Mouse (Mus musculus) cerebellum, adult (tissue): ENCODE results near the gene Cnn2.

ENCODE experiments used
- ATAC-seq: cut with Nextera tagmentation; 2 replicates; pipeline ENCODE4 v1.9.2; 2017; ENCODE audit warnings: mild to moderate bottlenecking, moderate library complexity, mixed read lengths; ENCODE audit not compliant: insufficient number of reproducible peaks, low FRiP score, low TSS enrichment

Gene Cnn2

DNA sequence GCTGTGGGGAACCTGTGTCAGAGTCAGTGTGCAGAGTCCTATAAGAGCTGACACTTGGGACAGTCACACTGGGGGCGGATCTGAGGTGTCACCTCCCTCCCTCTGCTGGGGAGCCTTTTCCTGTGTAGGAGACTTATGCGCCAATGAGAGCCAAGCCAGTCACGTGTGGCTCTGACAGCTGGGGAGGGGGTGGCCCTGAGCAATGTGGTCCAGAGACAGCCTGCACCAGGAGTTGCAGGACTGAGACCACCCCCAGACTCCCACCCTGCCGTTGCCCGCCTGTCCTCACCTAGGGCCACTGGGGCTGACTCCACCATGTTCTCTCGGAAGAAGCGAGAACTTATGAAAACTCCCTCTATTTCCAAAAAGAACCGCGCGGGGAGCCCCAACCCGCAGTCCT is 28.1 kb downstream of the Cnn2 start, which contains the start of gene Arhgap45:
Gene Arhgap45, plus strand, starts transcription at position 143 of the 400 bp plus-strand sequence.
- no peak for ATAC-seq

DNA sequence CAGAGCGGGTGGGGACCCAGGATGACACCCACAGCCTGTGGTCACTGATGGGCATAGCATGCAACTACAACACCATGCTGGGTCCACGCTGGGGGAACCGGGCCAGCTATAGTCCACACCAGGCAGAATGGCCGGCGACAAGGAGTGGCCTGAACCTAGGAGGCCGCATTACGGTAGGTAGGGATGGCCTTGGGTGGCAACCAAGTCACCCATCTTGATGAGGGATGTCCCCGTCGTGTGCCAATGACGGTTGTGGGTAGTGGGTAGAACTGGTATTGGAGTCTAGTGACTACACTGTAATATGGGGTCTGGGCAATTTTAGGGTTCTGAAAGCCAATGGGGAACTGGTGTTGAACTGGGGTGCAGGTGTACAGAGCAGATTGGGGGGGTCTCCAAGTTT is 28.5 kb downstream of the Cnn2 start:
- ATAC-seq, result no peak

DNA sequence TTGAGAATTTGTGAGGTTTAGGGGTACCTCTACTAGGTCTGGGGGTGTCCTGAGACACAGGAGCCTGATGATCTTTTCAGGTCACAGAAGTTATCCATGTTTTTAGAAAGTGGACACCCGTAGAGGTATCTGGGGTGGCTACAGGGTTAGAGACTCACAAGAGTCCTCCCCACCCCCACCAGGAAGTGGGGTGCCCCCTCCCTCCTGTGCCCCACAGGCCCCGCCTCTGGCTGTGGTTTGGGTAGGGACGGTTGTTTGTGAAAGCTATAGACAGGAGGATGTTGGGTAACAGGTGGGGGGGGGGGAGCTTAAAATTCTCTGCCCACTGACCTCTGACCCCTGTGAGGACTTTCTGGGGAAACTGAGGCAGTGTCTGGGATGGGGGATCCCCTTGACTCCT is 29.0 kb downstream of the Cnn2 start:
- no peak for ATAC-seq

DNA sequence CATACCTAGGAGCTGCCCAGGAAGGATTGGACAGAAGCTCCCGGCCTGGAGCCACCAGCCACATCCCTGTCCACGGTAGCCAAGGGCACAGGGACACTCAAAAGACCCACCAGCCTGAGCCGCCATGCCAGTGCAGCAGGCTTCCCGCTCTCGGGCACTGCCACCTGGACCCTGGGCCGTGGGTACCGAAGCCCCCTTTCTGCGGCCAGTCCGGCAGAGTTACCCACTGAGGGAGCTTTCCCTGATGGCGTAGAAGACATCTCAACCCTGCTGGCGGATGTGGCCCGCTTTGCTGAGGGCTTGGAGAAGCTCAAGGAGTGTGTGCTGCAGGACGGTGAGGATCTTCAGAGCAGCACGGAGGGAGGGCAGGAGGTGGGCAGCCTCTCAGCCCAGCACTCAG is 29.4 kb downstream of the Cnn2 start:
- no peak for ATAC-seq

DNA sequence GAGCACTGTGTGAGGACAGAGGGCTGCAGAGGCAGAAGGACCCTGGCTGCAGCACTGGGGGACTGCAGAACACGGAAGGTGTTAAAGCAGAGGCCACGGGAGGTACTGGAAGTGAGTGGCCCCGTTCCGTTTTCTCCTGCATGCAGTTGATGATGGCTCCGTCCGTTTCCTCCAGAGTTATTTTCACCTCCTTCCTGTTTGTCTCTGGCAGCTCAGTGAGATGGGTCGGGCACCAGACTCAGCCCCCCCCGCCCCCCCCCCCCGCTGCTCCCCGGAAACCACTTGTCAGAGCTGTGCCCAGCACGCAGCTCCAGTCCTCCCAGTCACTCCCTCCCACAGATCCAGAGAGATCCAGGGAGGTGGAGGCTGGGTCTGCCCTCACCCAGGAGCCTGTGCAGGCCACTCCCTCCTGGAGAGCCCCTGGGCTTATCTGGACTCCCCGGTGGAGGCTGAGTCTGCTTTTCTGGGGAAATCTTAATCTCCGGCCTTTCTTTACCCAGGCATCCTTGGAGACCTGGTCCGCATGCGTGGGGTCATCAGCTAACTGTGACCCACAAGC is 30.4 kb downstream of the Cnn2 start:
- no peak for ATAC-seq

DNA sequence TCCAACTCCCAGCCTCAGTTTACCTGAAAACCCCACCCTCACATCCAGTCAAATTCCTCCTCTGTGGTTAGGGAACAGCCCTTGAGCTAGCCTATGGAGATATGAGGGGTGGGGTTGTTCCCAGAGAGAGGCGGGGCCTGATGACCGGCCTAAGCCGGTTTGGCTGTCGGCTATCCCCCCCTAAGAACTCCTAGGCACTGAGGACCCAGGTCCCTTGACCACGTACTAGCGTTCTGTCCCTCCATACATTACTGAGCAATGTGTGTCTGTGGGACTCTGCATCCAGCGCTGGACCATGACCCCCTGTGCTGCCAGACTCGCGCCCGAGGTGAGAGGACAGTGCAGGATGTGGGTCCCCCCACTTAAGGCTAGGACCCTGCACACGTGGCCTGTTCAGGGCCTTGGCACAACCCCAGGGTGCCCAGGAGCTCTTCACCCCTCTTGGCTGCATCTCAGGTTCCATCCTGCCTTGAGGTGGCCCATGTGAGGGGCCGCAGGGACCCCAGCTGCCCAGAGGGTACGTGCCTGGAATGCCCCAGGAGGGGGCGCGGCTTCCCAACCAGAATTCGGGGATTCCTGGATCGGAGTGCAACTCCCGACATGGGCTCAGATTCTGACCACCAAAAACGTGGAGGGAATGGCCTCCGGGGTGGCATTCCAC is 31.2 kb downstream of the Cnn2 start:
- ATAC-seq, result no peak

DNA sequence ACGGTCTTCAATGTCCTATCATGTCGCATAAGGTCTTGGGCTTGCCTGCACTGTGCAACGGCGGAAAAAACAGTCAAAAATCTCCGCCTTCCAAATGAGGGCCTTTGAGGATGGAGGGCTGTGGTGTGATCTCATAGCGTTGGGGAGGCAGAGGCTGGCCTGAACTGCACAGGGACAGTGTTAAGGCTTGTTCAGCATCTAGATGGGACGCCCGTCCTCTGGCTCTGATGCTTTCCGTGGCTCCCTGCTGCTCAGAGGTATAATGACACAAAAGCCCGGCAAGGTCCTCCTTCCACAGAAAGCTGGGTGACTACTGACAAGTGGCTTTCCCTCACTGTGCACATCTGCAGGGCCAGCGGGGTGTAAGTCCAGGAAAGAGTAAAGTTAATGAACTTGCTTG is 31.8 kb downstream of the Cnn2 start:
- no peak for ATAC-seq

DNA sequence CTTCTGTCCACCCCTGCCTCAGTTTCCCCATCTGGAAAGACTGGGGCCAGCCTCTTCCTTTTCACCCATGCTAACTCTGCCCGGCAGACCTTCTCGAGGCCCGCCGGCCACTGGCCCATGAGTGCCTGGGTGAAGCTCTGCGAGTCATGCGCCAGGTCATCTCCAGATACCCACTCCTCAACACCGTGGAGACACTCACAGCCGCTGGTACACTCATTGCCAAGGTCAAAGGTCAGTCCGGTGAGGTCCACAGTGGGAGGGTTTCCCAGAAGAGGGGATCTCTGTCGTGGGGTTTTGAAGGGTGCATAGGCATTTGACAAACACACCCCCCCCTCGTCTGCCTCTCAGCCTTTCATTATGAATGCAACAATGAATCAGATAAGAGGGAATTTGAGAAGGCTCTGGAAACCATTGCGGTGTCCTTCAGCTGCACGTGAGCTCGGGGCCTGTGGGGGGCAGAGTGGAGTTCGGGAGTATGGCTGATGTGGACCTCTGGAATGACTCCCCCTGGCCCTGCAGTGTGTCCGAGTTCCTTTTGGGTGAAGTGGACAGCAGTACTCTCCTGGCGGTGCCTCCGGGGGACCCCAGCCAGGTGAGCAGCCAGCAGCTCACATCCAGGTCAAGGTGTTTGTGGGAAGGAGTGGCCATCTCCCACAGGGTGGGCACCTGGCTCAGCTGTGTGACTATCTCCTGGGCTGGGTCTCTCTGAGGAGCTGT is 32.4 kb downstream of the Cnn2 start:
- no peak for ATAC-seq

DNA sequence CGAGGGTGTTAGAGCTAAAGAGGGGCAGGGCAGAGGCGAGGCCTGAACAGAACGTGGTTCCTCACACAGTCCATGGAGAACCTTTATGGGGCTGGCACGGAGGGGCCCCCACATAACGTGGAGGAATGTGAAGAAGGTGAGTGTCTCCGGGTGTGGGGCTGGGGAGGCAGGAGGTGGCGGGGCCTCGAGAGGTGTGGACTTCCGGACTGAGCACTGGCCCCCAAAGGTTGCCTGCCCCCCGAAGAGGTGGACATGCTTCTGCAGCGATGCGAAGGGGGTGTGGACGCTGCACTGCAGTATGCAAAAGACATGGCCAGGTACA is 32.9 kb downstream of the Cnn2 start:
- ATAC-seq, result no peak

DNA sequence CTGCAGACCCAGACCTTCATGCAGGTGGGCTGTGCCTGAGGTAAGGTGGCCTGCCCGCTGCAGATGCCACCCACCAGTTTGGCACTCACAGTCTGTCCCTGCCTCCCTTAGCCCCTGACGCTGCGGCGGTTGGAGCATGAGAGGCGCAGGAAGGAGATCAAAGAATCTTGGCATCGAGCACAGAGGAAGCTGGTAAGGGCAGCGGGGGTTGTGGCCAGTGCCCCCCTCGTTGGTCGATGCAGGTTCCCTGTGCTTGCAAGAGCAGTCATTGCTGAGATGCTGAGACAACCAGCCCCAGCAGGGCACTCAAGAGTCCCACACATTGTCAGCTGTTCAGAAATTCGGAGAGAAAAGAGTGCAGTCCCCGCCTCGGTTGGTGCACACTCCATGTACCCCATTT is 33.8 kb downstream of the Cnn2 start:
- no peak for ATAC-seq

DNA sequence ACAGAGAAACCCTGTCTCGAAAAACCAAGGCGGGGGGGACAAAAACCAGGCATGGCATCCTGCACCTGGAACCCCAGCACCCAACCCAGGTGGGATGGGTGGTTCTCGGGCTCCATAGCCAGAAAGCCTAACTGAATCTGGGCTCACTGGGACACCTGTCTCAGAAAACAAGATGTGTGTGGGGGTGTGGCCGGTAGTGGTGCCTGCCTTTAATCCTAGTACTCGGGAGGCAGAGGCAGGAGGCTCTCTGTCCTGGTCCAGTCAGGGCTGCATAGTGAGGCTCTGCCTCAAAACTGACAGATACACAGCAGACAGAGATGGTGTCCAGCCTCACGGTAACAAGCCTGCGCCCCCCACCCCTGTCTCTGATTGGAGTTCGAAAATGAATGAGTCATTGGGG is 34.4 kb downstream of the Cnn2 start:
- ATAC-seq, result no peak

DNA sequence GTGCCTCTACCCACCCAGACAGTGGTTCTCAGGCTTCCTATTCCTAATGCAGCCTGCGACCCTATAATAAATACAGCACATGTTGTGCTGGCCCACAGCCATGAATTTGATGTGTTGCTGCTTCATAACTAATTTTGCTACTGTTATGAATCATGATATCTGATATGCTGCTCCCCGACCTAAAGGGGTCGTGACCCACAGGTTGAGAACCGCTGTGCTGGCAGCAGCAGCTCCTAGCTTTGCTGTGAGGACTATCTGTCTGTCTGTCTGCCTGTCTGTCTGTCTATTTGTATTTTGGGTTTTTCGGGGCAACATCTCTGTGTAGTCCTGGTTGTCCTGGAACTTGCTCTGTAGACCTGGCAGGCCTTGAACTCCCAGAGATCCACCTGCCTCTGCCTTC is 35.4 kb downstream of the Cnn2 start:
- no peak for ATAC-seq

DNA sequence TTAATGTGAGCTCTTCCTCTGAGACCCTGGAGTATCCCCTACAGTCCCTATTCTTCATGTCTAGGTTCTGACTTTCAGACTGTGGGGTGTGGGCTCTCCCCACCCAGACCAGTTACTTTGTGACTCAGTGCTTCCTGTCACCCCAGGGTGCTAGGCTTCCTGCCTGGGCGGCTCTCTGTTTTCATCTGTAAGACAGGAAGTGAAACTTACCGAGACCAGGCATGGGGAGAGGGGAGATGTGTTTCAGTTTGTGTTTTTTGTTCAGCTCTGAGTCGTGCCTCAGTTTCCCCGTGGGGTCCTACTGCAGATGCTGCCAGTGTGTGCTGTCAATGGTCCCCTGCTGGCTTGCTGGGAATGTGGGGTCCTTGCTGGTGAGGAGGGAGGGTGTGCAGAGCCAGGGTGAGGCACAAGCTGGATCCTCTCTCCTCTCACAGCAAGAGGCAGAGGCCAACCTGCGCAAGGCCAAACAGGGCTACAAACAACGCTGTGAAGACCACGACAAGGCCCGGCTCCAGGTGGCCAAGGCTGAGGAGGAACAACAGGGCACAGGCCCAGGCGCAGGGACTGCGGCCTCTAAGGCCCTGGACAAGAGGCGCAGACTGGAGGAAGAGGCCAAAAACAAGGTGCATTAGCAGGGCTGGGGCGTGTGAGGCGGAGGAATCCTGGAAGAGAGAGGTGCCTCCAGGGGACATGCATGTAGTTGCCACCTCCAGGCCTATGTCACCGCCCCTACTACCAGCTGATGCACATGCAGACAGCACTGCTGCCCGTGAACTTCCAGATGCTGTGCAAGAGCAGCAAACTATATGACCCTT is 36.1 kb downstream of the Cnn2 start:
- no peak for ATAC-seq

DNA sequence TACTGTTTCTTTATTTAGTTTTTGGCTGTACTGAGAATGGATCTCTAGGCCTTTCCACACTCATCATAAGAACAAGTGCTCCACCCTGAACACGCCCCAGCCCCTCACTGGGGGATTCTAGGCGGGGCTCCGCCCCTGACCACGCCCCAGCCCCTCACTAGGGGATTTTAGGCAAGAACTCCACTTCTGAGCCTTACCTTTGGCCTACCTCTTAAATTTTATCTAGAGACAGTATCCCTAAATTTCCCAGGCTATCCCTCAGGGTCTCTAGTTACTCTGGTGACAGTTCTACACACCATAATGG is 36.6 kb downstream of the Cnn2 start:
- ATAC-seq, result no peak

DNA sequence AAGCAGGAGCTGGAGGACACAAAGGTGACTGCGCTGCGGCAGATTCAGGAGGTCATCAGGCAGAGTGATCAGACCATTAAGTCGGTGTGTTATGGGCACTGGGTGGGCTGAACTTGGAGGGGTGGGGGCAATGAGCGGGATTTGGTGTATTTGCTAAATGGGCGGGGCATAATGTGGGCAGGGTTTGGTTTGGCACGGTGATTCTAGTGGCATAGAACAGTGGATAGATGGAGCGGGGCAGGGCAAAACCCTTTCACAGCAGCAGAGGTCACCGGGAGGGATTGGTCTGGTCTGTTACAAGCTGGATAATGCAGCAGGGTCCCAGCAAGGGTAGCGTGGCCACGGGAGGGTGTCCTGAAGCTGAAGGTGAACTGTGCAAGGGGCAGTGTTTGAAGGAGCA is 37.1 kb downstream of the Cnn2 start:
- no peak for ATAC-seq

DNA sequence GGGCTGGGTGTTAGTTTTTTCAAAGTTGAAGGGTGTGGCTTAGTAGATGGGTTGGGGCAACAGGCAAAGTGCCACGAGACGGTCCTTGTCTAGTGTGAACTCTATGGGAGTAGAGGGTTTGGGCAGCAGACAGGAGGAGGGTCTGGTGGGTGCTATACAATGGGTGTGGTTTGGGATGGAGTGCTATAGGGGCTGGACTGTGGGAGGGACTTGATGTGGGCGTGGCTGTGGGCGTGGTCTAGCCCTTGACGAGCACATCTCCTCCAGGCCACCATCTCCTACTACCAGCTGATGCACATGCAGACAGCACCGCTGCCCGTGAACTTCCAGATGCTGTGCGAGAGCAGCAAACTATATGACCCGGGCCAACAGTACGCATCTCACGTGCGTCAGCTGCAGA is 37.5 kb downstream of the Cnn2 start:
- ATAC-seq, result no peak

DNA sequence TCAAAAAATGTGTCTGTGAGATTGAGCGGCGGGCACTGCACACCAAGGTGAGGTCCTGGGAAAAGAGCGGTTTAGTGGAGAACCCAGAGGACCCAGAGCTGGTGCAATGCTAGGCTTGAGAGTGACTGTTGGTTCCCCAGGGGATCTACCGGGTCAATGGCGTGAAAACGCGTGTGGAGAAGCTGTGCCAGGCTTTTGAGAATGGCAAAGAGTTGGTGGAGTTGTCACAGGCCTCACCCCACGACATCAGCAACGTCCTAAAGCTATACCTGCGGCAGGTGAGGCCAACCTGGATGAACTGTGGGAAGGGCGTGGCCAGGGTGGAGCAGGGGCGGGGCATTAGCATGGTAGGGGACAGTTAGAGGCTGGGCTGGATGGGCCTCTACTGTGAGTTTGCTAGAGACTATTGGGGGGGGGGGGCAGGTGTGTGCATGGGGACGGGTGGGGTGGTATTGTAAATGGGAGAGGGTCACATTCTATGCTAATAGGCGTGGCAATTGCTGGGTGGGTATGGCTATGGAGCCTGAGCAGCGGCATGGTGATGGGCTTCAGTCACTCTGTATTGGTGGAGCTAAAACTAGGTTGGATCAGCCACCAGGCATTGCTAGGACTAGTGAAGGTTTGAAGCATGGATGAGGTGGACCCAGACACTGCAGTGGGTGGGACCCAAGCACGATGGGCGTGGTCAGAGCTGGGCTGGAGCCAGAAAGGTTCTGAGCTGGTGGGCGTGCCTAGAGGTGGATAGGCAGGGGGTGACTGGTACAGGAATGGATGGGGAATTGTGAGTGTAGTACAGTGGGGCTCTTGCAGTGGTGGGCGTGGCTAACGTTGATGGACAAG is 39.5 kb downstream of the Cnn2 start:
- ATAC-seq, result no peak

DNA sequence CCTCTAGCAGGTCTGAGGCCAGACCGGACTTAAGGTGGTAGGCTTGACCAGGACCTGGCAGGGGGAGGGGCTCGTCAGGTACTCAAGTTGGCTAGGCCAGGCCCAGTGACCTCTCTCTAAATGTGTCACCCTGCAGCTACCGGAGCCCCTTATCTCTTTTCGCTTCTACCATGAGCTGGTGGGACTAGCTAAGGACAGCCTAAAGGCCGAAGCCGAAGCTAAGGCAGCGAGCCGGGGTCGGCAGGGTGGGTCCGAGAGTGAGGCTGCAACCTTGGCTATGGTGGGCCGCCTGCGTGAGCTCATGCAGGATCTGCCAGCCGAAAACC is 40.1 kb downstream of the Cnn2 start:
- no peak for ATAC-seq

DNA sequence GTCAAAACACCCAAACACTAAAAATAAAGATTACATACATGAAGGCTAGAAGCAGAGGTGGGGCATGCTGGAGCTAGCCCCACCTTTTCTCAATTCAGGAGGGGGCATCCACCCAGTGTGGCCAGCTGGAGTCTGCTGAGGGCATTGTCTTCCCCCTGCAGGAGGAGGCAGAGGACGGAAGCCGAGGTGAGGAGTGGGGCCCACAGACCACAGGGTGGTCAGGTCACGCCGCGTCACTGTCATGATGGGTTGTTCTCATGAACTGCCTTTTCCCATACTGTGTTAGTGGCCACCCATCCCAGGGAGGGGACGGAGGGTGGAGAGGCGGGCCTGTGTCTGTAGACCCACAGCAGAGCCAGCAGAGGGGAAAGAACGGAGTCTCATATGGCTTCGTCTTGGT is 41.8 kb downstream of the Cnn2 start:
- no peak for ATAC-seq

DNA sequence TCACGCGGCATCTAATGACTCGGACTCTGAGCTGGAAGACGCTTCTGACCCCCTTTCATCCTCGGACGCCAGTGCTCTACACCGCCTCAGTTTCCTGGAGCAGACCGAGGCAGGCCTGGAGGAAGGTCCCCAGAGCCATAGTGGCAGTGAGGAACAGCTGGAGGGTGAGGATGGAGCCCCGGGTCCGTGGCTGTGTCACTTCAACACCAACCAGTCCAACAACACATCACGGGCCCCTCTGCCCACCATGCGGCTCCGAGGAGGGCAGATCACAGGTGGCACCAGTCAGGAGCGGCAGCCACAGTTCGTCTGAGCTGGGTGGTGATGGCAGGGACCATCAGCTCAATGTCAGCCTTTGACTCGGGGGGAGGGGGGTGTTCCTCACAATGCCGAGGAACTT is 42.4 kb downstream of the Cnn2 start:
- ATAC-seq, result no peak
